Mouse (Mus musculus) C2C12 (cell line): ENCODE data around the gene Vmn1r196. TPM values are rescaled to one million over a fixed set of nuclear protein-coding genes. Genes with fewer than 3 reads are reported as not detected.
"Not testable (repeated sequence)": the region's sequence is repeated elsewhere in the genome, so short reads cannot be mapped to it uniquely, and the experiment has no call there.

Experiments used
- H3K27me3 ChIP-seq: one replicate; pipeline ENCODE4 v1.6.1; 2011; ENCODE audit not compliant: control insufficient read depth, insufficient read depth, insufficient read length
- H3K36me3 ChIP-seq: one replicate; pipeline ENCODE4 v1.6.1; 2011; ENCODE audit not compliant: control insufficient read depth, insufficient read depth
- H3K4me3 ChIP-seq: one replicate; pipeline ENCODE4 v1.5.1; 2011; ENCODE audit warnings: mild to moderate bottlenecking, control low read depth; ENCODE audit not compliant: poor library complexity, insufficient read depth, severe bottlenecking
- H3K79me2 ChIP-seq: one replicate; pipeline ENCODE4 v1.6.1; 2011; ENCODE audit not compliant: control insufficient read depth, insufficient read depth
- H3K79me3 ChIP-seq: one replicate; pipeline ENCODE4 v1.6.1; 2011; ENCODE audit warnings: low read depth, control low read depth
- H3ac ChIP-seq: one replicate; pipeline ENCODE3; 2011; ENCODE audit warnings: low read depth; ENCODE audit not compliant: control insufficient read depth, insufficient read length
- CEBPB ChIP-seq: IDR thresholded peaks from one replicate; pipeline ENCODE4 v1.6.1; 2011; ENCODE audit warnings: low read depth, mild to moderate bottlenecking, control low read depth, moderate library complexity
- CTCF ChIP-seq: IDR thresholded peaks from one replicate; pipeline ENCODE4 v1.5.1; 2011; ENCODE audit not compliant: control insufficient read depth, insufficient read depth, insufficient read length
- FOSL1 ChIP-seq: IDR thresholded peaks from one replicate; pipeline ENCODE4 v1.8.0; 2011; ENCODE audit warnings: mild to moderate bottlenecking, low read length; ENCODE audit not compliant: poor library complexity, insufficient read depth, severe bottlenecking
- MAX ChIP-seq: IDR thresholded peaks from one replicate; pipeline ENCODE4 v1.6.1; 2011; ENCODE audit warnings: mild to moderate bottlenecking, control low read depth
- MYOD1 ChIP-seq: IDR thresholded peaks from one replicate; pipeline ENCODE4 v1.6.1; 2011; ENCODE audit warnings: low read depth; ENCODE audit not compliant: control insufficient read depth, insufficient read length
- MYOG ChIP-seq: IDR thresholded peaks from one replicate; pipeline ENCODE4 v1.6.1; 2011; ENCODE audit not compliant: control insufficient read depth, insufficient read length; ENCODE audit errors: extremely low read depth
- USF1 ChIP-seq: IDR thresholded peaks from one replicate; pipeline ENCODE4 v1.6.1; 2011; ENCODE audit warnings: low read depth, mild to moderate bottlenecking, control low read depth, moderate library complexity
- long read RNA-seq, 2 experiments: library from polyadenylated mRNA; unstranded; transcript quantifications; one replicate each; pipeline ENCODE4 v2.0.0; 2019 to 2020
- polyA plus RNA-seq: library from polyadenylated mRNA; unstranded; fragments of >200 nt; fragmentation: generic; extraction: Trizol; gene quantifications from one replicate; pipeline ENCODE4 v1.2.1, GENCODE M21; 2012; ENCODE audit warnings: missing spikeins

Gene Vmn1r196
- polyA plus RNA-seq = not detected
- long read RNA-seq, experiment 1 = 0 reads
- long read RNA-seq, experiment 2 = 0 reads

- H3K27me3 ChIP-seq = no peaks in the 10 kb centered on the region
- TF ChIP-seq MYOD1 (no peak), CEBPB (no peak), MAX (no peak), FOSL1 (no peak), CTCF (no peak), MYOG (no peak), USF1 (no peak)
- no peak within 1 kb of the TSS for H3K4me3 ChIP-seq
Measured at GRCm38 (mm10) chr13:22289620-22290019, at the start of gene Vmn1r196. Gene Vmn1r196, plus strand, starts transcription at chr13:22289920.

DNA sequence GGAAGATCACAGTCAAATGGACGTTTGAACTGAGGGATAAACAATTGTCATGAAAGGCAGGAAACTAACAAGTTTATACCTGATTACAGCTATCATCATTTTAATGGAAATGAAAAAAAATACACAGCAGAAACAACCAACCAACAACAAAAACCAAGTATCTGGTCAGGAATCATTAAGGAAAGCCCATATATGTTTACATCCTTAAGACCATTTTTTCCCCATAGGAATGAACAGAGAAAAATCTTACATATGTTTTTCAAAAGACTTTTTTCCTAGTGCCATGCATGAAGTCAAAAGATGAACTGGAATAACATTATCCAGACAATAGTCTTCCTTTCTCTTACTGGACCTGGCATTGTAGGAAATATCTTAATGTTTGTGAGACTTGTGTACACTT is 45.8 kb upstream of the Vmn1r196 start, which contains the start of gene Vmn1r194:
Vmn1r194 (plus strand) TSS at position 301 of the 400 bp plus-strand sequence.
- TF ChIP-seq FOSL1 = no peak
- TF ChIP-seq MYOD1 = no peak
- H3K79me2 ChIP-seq = no peaks in the 10 kb centered on the region
- H3ac ChIP-seq = no peak within 1 kb of the TSS
- H3K36me3 ChIP-seq = no peaks in the 10 kb centered on the region
- no peaks in the 10 kb centered on the region for H3K79me3 ChIP-seq
- H3K4me3 ChIP-seq = no peak within 1 kb of the TSS
- no peaks in the 10 kb centered on the region for H3K27me3 ChIP-seq

More at GRCm38 (mm10) chr13:22289620-22290019, at the start of gene Vmn1r196:
- Histone ChIP-seq H3K79me2 (no peaks in the 10 kb centered on the region), H3K36me3 (no peaks in the 10 kb centered on the region), H3K79me3 (no peaks in the 10 kb centered on the region), H3ac (no peak within 1 kb of the TSS)

DNA sequence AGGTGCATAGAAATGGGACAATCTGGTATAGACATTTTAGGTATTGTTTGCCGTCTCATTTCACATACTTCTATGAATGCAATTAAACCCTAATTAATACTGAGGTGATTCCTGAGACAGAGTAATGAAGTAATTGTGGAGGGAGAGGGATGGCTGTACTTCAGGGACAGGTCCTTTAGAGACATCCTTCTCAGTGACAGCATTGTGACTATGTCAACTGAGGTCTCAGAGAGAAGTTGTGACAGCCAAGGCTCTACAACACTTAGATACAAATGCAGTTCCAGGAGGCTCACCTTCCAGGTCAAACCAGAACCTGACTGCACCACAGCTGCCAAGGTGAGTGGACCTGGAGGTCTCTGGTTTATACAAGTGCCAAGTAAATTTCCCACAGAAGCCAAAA is 19.5 kb upstream of the Vmn1r196 start, which contains the start of gene Vmn1r195:
Vmn1r195 (plus strand) TSS at position 301 of the 400 bp plus-strand sequence.
- not testable (repeated sequence) for H3K27me3 ChIP-seq, H3ac ChIP-seq, H3K79me3 ChIP-seq, H3K4me3 ChIP-seq, H3K79me2 ChIP-seq, H3K36me3 ChIP-seq

DNA sequence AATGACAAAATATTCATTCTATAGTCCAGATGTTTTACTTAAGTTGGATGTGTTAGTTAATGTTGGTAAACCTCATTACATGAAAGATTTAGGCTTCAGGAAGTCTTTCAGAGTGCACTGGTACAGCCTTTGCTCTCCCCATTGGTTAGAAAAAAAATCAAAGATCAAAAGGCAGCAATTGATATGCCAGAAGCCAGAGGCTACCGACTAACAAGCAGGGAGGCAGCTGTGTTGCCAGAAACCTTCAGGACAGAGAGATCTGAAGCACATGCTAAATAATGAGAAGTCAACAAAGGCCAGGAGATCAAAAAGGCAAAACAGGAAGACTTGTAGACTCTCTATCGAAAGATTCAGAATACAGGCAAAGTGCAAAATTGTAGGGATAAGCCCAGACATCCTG is 18.0 kb upstream of the Vmn1r196 start:
- H3K79me3 ChIP-seq = no peaks in the 10 kb centered on the region
- H3K79me2 ChIP-seq = no peaks in the 10 kb centered on the region
- TF ChIP-seq CTCF (no peak), USF1 (no peak)
- no peaks in the 10 kb centered on the region for H3K36me3 ChIP-seq
- H3ac ChIP-seq = no peak overlapping the region
- no peak overlapping the region for H3K4me3 ChIP-seq
- H3K27me3 ChIP-seq = no peaks in the 10 kb centered on the region

- H3K4me3 ChIP-seq = no peak overlapping the region
- no peaks in the 10 kb centered on the region for H3K36me3 ChIP-seq
- H3K27me3 ChIP-seq = no peaks in the 10 kb centered on the region
- no peaks in the 10 kb centered on the region for H3K79me3 ChIP-seq
- no peak overlapping the region for H3ac ChIP-seq
- H3K79me2 ChIP-seq = no peaks in the 10 kb centered on the region
- TF ChIP-seq CEBPB = no peak
- no peak for TF ChIP-seq MYOG
- TF ChIP-seq MAX = no peak
- TF ChIP-seq CTCF = no peak
- no peak for TF ChIP-seq USF1
- TF ChIP-seq FOSL1 = no peak
- TF ChIP-seq MYOD1 = no peak
Measured at GRCm38 (mm10) chr13:22284578-22284977, 5.1 kb upstream of the Vmn1r196 start.

DNA sequence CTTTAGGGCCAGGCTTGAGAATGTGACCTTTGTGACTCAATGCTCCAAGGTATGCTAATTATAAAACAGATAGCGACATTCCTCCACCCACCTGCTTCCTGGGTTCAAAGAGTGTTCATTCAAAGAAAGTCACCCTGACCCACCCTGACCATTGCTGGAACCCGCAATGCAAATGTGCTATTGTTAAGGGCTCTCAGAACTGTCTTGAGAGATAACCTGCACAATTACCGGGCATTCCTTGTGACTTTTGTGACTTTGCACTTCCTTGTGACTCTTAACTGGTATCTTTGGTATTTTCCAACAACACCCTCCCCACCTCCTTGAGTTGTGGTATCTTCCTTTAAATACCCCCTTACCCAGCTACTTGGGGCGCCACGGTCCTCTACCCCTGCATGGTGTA is 18.4 kb downstream of the Vmn1r196 start:
- not testable (repeated sequence) for H3K4me3 ChIP-seq, H3K27me3 ChIP-seq, H3ac ChIP-seq, H3K79me2 ChIP-seq, H3K36me3 ChIP-seq, H3K79me3 ChIP-seq

DNA sequence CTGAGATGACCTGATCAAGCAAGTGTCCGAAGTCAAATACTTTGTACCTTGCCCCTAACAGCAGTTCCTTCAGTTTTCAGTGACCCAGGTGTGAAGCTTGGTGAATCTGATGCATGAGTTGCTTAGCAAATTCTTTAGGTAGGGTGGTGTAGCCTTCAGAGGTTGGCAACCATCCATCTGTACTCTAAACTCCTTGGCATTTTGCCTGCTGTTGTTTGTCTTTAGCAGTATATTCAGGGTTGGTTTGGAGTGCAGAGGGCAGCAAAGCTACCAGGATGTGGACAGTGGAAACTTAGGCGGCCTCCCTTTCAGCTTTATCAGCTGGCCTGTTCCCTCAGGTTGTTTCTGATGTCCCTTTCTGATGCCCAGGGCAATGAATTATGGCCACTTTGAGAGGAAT is 25.6 kb downstream of the Vmn1r196 start:
- Histone ChIP-seq H3K4me3 (no peak overlapping the region), H3K27me3 (no peaks in the 10 kb centered on the region), H3ac (no peak overlapping the region), H3K79me3 (no peaks in the 10 kb centered on the region), H3K79me2 (no peaks in the 10 kb centered on the region), H3K36me3 (no peaks in the 10 kb centered on the region)
- TF ChIP-seq USF1 = no peak
- TF ChIP-seq CTCF = no peak
- TF ChIP-seq MYOD1 = no peak
- TF ChIP-seq MAX = no peak
- no peak for TF ChIP-seq FOSL1
- TF ChIP-seq MYOG = no peak
- no peak for TF ChIP-seq CEBPB
